Mouse (Mus musculus): ENCODE data around the gene Tmem178b. TPM values are rescaled to one million over a fixed set of nuclear protein-coding genes. Genes with fewer than 3 reads are reported as not detected.

Gene Tmem178b
- polyA plus RNA-seq (2012): not detected in 2 replicates

DNA sequence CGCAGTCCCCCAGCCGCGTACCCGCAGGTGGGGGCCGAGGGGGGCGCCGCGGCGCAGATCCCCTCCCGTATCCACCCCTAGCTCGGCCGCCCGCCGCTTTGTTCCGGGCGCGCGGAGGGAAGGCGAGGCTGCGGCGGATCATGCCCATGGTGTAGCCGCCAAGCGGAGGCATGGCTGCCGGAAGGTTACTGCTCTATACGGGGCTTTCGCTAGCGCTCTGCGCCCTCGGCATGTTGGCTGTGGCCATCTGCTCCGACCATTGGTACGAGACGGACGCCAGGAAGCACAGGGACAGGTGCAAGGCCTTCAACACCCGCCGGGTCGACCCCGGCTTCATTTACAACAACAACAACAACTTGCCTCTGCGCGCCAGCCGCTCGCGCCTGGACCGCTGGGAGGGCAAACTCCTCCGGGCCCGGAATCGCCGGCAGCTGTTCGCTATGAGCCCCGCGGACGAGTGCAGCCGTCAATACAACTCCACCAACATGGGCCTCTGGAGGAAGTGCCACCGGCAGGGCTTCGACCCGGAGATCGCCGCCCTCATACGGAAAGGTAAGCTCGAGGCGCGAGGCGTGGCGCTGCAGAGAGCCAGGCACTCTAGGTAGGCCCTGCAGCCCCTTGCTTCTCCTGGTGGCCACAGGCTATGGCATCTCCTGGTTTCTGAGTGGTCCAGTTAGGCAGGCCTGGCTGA, at the start of gene Tmem178b:
Gene Tmem178b, plus strand, starts transcription at position 371 of the 691 bp plus-strand sequence.

Other genes starting within 250 kb of the Tmem178b start
- 2.0 and 2.1 TPM in 2 replicates for gene Braf, start 147.8 kb upstream of the Tmem178b start, polyA plus RNA-seq (2012)
- gene Mrps33, start 62.3 kb upstream of the Tmem178b start, polyA plus RNA-seq (2012): 6.9 and 9.6 TPM in 2 replicates